Mouse (Mus musculus) urinary bladder, adult 18-20 months (tissue): ENCODE results near the gene Ncapg.

ENCODE experiments used
- DNase-seq, 2 experiments: peaks; one replicate each; pipeline ENCODE4 v3.0.0; 2022; ENCODE audit warnings: low spot score in 2 of 2, mixed read lengths in 2 of 2

Ncapg gene

GRCm38 (mm10) chr5:45691678-45692077, 22.0 kb downstream of the Ncapg start:
- no peak for DNase-seq

- no peak for DNase-seq
These were observed 37.1 kb downstream of the Ncapg start for GRCm38 (mm10) chr5:45706811-45707210.

- DNase-seq, result no peak
These were observed 39.9 kb downstream of the Ncapg start for GRCm38 (mm10) chr5:45709653-45710052.

GRCm38 (mm10) chr5:45718848-45719488, 49.2 kb downstream of the Ncapg start:
- no peak for DNase-seq

GRCm38 (mm10) chr5:45733751-45734150, 64.0 kb downstream of the Ncapg start:
- no peak for DNase-seq

- no peak for DNase-seq
These were observed 68.2 kb downstream of the Ncapg start for GRCm38 (mm10) chr5:45737911-45738310.
